Mouse (Mus musculus): ENCODE results near the gene Mks1.
"Not testable (repeated sequence)": the region's sequence is repeated elsewhere in the genome, so short reads cannot be mapped to it uniquely, and the experiment has no call there.

Gene Mks1

GRCm38 (mm10) chr11:87852690-87853596, at the start of gene Mks1:
Mks1 (plus strand) TSS chr11:87853215.
- DNase-seq (ENCODE audit: low read depth, low spot score) = peak; percentile 89

GRCm38 (mm10) chr11:87805448-87805847, 47.6 kb upstream of the Mks1 start:
- no peak for DNase-seq (ENCODE audit: low read depth, low spot score)

DNA sequence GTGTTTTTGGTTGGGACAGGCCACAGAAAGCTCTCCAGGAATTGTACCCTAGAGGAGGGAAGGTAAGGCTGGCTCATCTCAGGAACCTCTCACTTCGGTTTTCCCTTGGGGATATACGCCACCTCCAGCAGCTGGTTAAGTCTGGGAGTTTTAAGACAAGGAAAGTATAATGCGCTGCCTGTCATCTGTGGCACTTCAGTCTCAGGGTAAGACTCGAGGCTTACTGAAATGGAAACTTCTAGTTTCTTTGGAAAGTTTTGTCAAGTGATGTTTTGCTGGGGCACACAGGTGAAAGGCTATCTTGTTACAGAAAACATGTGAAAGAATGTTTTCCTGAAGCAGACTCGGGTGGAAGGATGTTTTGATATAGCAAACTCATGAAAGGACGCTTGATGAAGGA, 45.6 kb upstream of the Mks1 start:
- no peak for DNase-seq (ENCODE audit: low read depth, low spot score)

- DNase-seq (ENCODE audit: low read depth, low spot score) = no peak
Measured at GRCm38 (mm10) chr11:87808236-87808635, 44.8 kb upstream of the Mks1 start.

- no peak for DNase-seq (ENCODE audit: low read depth, low spot score)
Measured at GRCm38 (mm10) chr11:87811396-87811795, 41.6 kb upstream of the Mks1 start.

DNA sequence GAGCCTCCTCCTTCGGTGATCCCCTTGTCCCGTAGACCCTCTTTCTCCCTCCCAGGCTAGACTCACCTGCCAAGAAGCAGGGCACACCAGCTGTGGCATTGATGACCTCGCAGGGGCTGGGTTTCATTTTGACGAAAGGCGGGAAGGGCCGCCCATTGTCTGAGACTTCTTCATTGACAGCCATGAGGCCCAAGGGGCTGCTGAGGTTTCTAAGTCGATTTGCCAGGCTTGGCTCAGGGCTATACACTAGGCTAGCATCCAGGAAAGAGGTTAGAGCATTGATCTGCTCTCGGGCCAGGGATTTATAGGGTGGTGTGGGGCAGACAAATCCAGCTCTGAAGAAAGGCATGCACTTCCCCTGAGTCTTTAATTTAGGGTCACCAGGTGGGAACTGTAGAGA, 38.2 kb upstream of the Mks1 start:
- no peak for DNase-seq (ENCODE audit: low read depth, low spot score)

- DNase-seq (ENCODE audit: low read depth, low spot score) = peak; percentile 38
Measured at GRCm38 (mm10) chr11:87816707-87817442, 36.1 kb upstream of the Mks1 start.

- no peak for DNase-seq (ENCODE audit: low read depth, low spot score)
Measured at GRCm38 (mm10) chr11:87817443-87817773, 35.6 kb upstream of the Mks1 start.

DNA sequence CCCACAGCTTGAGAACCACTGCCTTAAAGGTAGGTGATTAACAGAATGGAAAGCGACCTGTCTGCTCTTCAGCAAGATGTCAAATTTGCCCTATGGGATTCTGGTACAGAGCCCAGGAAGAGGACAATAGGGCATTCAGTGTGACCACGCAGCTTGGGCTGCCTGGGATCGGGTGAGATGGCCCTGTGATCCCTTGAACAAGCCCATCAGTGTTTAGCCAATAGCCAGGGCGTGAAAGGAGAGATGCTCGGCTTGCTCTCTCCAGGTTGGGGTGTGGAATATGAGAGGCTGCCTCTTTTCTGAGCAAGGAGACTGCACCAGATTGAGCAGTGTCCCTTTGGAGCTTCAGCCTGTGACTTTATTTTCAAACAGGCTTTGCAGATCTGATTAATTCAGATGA, 31.5 kb upstream of the Mks1 start:
- no peak for DNase-seq (ENCODE audit: low read depth, low spot score)

- DNase-seq (ENCODE audit: low read depth, low spot score) = no peak
Measured at GRCm38 (mm10) chr11:87828239-87828900, 24.6 kb upstream of the Mks1 start, which contains the start of gene Lpo. Lpo (minus strand) TSS chr11:87828289.

DNA sequence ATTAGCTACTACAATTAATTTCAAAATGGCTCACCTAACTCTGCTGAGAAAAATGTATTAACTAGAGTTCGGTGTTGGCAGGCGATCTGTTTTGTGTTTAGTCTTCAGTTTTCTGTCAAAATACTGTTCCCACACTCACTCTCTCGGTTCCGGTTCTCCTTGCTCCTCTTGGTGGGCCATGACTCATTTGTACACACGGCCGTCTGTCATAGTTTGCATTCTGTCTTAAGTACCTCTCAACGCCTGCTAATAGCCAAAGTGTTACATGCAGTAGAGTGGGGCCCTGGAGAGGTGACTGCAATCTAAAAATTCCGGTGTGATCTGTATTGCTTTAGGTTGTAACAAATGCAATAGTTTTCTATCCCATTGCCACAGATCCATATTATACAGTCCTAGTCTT, 12.3 kb upstream of the Mks1 start:
- DNase-seq (ENCODE audit: low read depth, low spot score) = no peak

GRCm38 (mm10) chr11:87841436-87841835, 11.6 kb upstream of the Mks1 start:
- DNase-seq (ENCODE audit: low read depth, low spot score) = no peak

- no peak for DNase-seq (ENCODE audit: low read depth, low spot score)
Measured at GRCm38 (mm10) chr11:87846968-87847600, 5.9 kb upstream of the Mks1 start.

DNA sequence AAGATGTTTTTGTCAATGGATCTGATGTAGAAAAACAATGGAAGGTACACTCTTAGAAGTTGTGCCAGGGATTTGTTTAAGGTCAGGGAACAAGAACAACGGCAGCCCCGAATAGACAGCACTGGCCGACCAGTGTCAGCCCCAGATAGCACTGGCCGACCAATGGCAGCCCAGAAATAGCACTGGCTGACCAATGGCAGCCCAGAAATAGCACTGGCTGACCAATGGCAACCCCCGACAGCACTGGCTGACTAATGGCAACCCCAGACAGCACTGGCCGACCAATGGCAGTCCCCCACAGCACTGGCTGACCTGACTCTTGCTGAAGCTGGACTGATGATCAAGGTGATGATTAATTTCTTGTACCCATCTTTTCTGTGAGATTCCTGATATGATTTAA, 5.1 kb upstream of the Mks1 start:
- DNase-seq (ENCODE audit: low read depth, low spot score) = no peak

GRCm38 (mm10) chr11:87853597-87853954, 561 bp downstream of the Mks1 start:
- DNase-seq (ENCODE audit: low read depth, low spot score) = peak; percentile 4

GRCm38 (mm10) chr11:87854550-87854949, 1.5 kb downstream of the Mks1 start:
- DNase-seq (ENCODE audit: low read depth, low spot score) = no peak

GRCm38 (mm10) chr11:87859273-87859672, 6.3 kb downstream of the Mks1 start:
- no peak for DNase-seq (ENCODE audit: low read depth, low spot score)

DNA sequence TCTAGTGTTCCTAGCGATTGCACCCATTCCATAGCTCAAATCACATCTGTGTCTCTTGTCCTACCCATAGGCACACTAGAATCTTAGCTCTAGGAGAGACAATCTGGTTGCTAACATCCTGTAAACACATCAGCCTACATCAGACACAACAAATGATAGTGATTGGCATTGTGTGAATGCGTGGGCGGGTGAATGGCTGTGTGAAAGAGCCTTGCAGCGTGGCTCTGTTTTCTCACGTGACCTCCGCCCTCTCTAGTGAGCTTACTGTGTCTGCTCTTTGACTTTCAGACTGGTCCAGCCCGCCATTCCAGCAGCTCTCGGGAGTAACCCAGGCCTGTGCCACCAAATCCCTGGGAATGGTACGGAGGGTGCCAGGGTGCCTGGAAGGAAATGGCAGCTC, 7.4 kb downstream of the Mks1 start:
- no peak for DNase-seq (ENCODE audit: low read depth, low spot score)

DNA sequence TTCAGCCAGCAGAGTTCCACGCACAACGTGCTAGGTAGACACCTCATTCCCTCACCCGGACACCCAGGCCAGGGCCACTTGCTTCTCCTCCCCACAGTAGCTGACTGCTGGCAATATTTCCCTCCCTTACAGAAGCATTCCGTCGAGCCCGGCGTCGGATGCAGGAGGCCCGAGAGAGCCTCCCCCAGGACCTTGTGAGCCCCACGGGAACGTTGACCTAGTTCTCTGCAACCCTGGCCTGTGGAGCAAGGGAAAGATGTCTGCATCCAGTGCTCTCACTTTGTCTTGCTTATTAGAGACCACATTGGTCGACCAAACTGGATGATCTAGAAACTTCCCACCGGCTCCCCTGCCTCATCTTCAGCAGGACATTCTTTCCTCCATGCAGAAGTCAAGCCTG, 9.8 kb downstream of the Mks1 start:
- DNase-seq (ENCODE audit: low read depth, low spot score) = no peak

GRCm38 (mm10) chr11:87866891-87867290, 13.9 kb downstream of the Mks1 start:
- not testable (repeated sequence) for DNase-seq (ENCODE audit: low read depth, low spot score)

DNA sequence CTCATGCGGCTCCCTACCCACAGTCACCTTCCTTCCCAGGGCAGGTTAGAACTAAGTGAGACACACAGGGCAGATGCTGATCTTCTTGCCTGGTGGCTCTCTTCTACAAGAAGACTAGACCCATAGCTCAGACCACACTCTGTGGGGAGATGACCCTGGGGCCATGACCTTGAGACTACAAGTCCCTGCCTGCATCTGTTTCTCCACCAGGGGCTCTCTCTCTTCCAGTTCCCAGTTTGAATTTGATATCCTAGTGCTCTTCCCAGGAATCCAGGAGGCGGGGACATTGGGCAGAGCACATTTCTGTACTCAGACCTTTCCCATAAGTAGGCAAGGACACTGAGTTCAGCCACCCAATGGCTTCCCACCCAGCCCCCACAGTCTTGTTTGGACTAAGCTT, 17.1 kb downstream of the Mks1 start:
- DNase-seq (ENCODE audit: low read depth, low spot score) = no peak

DNA sequence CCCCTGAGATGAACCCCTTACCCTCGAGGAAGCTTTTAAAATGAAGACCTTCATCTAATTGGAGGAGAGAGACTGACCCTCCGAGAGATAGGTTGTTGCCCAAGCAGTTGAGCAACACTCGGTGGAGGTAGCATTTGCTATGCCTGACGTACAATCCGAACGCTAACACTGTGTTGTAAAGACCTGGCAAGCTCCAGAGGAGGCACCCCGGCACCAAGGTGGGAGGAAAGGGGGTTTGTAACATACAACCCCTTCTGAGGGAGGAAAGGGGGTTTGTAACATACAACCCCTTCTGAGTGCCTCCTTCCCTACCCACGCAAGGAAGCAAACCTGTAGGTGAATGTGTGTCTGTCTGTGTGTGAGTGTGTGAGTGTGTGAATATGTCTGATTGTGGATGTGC, 18.8 kb downstream of the Mks1 start:
- DNase-seq (ENCODE audit: low read depth, low spot score) = no peak

All from embryo, embryonic 11.5 days (tissue).